Mouse (Mus musculus): ENCODE results near the gene Adcy7. TPM values are rescaled to one million over a fixed set of nuclear protein-coding genes. Genes with fewer than 3 reads are reported as not detected.

The Adcy7 gene
- total and polyA plus RNA-seq, 2 experiments from 2014 or later: 8.6 to 23.2 TPM

DNA sequence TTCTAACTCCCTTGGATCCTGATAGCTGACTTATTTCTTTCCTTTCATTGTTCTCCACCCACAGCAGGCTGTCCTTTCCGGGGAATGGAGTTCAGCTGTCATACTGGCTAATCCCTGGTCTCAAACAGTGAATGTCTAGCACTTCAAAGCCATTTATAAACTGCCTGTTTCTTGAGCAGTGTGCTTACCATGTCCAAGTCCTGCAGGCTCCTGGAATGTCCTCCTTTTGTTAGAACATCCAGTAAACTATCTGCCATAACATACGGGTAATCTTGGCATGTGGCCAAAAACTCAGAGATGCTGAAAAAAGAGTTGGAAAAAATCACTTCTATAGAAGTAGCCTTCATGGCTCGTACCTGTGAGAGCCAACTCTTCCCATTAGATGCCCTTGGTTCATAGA, 67.0 kb downstream of the Adcy7 start:
- Histone ChIP-seq H3K4me1 (ENCODE audit: insufficient read depth, low read length) (no peaks in the 10 kb centered on the region), H3K9ac (replicated peaks; ENCODE audit: low read length) (no peak overlapping the region), H3K4me2 (ENCODE audit: low read depth, low read length) (no peak overlapping the region), H3K4me3 (ENCODE audit: low read length) (no peak overlapping the region), H3K36me3 (ENCODE audit: insufficient read depth, low read length) (peaks cover 51% of the 10 kb centered on the region), H3K27me3 (ENCODE audit: insufficient read depth, low read length) (no peaks in the 10 kb centered on the region), H3K27ac (no peak overlapping the region), H3K9me3 (ENCODE audit: low read length) (no peaks in the 10 kb centered on the region)
- 35% methylated on average over 3 of the region's 3 CpGs for WGBS
- TF ChIP-seq CTCF (IDR thresholded peaks at IDR 0.05; ENCODE audit: low read depth): no peak
- ATAC-seq (no peak), DNase-seq (ENCODE audit: low spot score) (peak; percentile 27)

- Histone ChIP-seq H3K9ac (replicated peaks; ENCODE audit: low read length) (no peak overlapping the region), H3K9me3 (ENCODE audit: low read length) (no peaks in the 10 kb centered on the region), H3K4me3 (ENCODE audit: low read length) (no peak overlapping the region), H3K27ac (no peak overlapping the region), H3K4me2 (ENCODE audit: low read depth, low read length) (no peak overlapping the region), H3K36me3 (ENCODE audit: insufficient read depth, low read length) (peaks cover 52% of the 10 kb centered on the region), H3K27me3 (ENCODE audit: insufficient read depth, low read length) (no peaks in the 10 kb centered on the region), H3K4me1 (ENCODE audit: insufficient read depth, low read length) (no peaks in the 10 kb centered on the region)
- TF ChIP-seq CTCF (IDR thresholded peaks at IDR 0.05; ENCODE audit: low read depth): no peak
- ATAC-seq (no peak), DNase-seq (ENCODE audit: low spot score) (no peak)
- WGBS: 89% methylated on average over 2 of the region's 2 CpGs
These were observed 67.9 kb downstream of the Adcy7 start for GRCm38 (mm10) chr8:88339887-88340695.

DNA sequence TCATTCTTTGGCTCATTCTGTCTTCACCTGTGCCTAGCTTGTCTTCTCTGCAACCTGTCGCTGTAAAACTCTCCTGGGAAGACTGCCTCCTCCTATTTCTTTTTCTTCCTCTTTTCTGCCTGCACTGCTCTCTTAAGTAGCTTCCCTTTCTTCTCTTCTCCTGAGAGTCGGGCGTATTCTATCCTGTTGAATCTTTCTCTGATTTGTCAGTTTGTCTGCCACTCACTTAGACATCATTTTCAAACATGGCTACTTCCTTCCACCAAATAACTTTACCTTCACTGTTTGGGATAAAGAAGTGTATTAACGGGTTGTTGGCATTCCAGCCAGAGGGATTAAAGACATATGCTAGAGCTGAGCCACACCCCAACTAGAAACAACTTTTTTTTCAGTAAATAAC, 69.8 kb downstream of the Adcy7 start:
- TF ChIP-seq CTCF (IDR thresholded peaks at IDR 0.05; ENCODE audit: low read depth): no peak
- H3K4me1 ChIP-seq (ENCODE audit: insufficient read depth, low read length): no peaks in the 10 kb centered on the region

DNA sequence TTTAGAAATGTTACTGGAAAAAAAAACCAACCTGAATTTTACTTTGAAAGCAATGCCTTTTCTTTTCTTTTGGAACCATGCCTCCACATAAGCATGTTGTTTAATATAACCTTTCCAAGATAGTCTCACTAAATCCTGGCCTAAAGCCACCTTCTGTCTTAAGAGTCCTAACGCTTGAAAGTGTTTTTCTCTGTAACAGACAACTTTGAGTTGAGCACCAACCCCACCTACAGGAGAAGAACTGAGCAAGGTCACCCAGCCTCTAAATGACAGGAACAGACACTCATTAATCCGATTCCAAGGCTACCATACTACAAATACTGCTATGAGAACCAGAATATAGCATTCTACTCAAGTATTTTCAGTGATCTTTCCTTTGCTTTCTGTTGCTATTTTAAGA, 76.8 kb downstream of the Adcy7 start:
- Histone ChIP-seq H3K4me3 (ENCODE audit: low read length) (no peak overlapping the region), H3K4me1 (ENCODE audit: insufficient read depth, low read length) (no peaks in the 10 kb centered on the region), H3K27ac (no peak overlapping the region), H3K9me3 (ENCODE audit: low read length) (no peaks in the 10 kb centered on the region), H3K27me3 (ENCODE audit: insufficient read depth, low read length) (no peaks in the 10 kb centered on the region), H3K4me2 (ENCODE audit: low read depth, low read length) (no peak overlapping the region), H3K9ac (replicated peaks; ENCODE audit: low read length) (no peak overlapping the region), H3K36me3 (ENCODE audit: insufficient read depth, low read length) (peaks cover 65% of the 10 kb centered on the region)
- DNase-seq (ENCODE audit: low spot score) (no peak), ATAC-seq (no peak)
- TF ChIP-seq CTCF (IDR thresholded peaks at IDR 0.05; ENCODE audit: low read depth): no peak
- WGBS: 64% methylated on average over 2 of the region's 2 CpGs

More for the DNA sequence above, 69.8 kb downstream of the Adcy7 start:
- Histone ChIP-seq H3K36me3 (ENCODE audit: insufficient read depth, low read length) (peaks cover 65% of the 10 kb centered on the region), H3K27me3 (ENCODE audit: insufficient read depth, low read length) (no peaks in the 10 kb centered on the region), H3K27ac (no peak overlapping the region), H3K9ac (replicated peaks; ENCODE audit: low read length) (no peak overlapping the region), H3K9me3 (ENCODE audit: low read length) (no peaks in the 10 kb centered on the region), H3K4me2 (ENCODE audit: low read depth, low read length) (no peak overlapping the region), H3K4me3 (ENCODE audit: low read length) (no peak overlapping the region)
- no peak for ATAC-seq
- DNase-seq (ENCODE audit: low spot score): no peak
- WGBS: 88% methylated on average over 4 of the region's 4 CpGs

DNA sequence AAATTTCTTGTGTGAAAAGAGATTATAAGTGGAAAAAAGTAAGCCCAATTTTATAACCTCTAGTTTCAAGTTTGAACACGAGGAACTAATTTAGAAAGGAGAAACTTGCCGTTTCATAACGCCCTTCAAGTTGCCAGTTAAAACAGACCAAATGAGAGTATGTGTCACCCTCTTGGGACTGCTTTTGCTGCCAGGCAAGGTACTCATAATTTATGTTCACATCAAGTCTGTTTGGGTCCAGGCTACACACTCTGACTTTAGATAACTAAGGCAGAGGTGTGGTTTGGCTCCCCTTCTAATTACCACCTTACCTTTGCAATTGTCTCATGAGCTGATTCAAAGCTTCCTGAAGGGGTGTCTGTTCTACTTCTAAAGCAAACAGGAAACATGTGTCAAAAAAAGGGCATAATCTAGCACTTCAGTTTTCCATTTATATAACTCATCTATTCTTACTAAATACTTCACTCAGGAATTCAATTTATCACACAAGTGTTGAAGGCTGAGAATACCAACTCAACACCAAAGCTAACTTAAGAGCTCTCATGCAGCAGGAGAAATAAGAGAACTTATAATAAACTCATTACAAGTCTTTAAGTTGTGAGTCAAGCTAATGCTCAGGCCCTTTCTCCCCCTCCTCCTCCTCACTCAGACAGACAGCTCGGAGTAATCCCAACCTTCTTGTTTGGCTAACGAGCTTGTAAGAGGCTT, 85.2 kb downstream of the Adcy7 start:
- Histone ChIP-seq H3K9ac (replicated peaks; ENCODE audit: low read length) (no peak overlapping the region), H3K27ac (no peak overlapping the region), H3K9me3 (ENCODE audit: low read length) (no peaks in the 10 kb centered on the region), H3K36me3 (ENCODE audit: insufficient read depth, low read length) (peaks cover 43% of the 10 kb centered on the region), H3K4me1 (ENCODE audit: insufficient read depth, low read length) (0 out of 2 replicates have a peak, but pooled peaks cover 8% of the 10 kb centered on the region), H3K27me3 (ENCODE audit: insufficient read depth, low read length) (no peaks in the 10 kb centered on the region), H3K4me3 (ENCODE audit: low read length) (no peak overlapping the region), H3K4me2 (ENCODE audit: low read depth, low read length) (no peak overlapping the region)
- no peak for DNase-seq (ENCODE audit: low spot score)
- 82% methylated on average over 5 of the region's 5 CpGs for WGBS
- no peak for TF ChIP-seq CTCF (IDR thresholded peaks at IDR 0.05; ENCODE audit: low read depth)
- ATAC-seq: no peak

- no peak overlapping the region for H3K4me2 ChIP-seq (ENCODE audit: low read depth, low read length)
- no peak overlapping the region for H3K27ac ChIP-seq
- no peak overlapping the region for H3K4me3 ChIP-seq (ENCODE audit: low read length)
- H3K4me1 ChIP-seq (ENCODE audit: insufficient read depth, low read length): 0 out of 2 replicates have a peak, but pooled peaks cover 8% of the 10 kb centered on the region
- H3K9me3 ChIP-seq (ENCODE audit: low read length): no peaks in the 10 kb centered on the region
- ATAC-seq: no peak
- WGBS: 73% methylated on average over 5 of the region's 5 CpGs
- no peak overlapping the region for H3K9ac ChIP-seq (replicated peaks; ENCODE audit: low read length)
- H3K36me3 ChIP-seq (ENCODE audit: insufficient read depth, low read length): peaks cover 38% of the 10 kb centered on the region
- peak; percentile 50 for TF ChIP-seq CTCF (IDR thresholded peaks at IDR 0.05; ENCODE audit: low read depth)
- no peaks in the 10 kb centered on the region for H3K27me3 ChIP-seq (ENCODE audit: insufficient read depth, low read length)
- DNase-seq (ENCODE audit: low spot score): peak; percentile 41
These were observed 85.7 kb downstream of the Adcy7 start for GRCm38 (mm10) chr8:88357946-88358345.
